Mouse (Mus musculus): ENCODE results near the gene Gm3250.
"Not testable (repeated sequence)": the region's sequence is repeated elsewhere in the genome, so short reads cannot be mapped to it uniquely, and the experiment has no call there.

Gene Gm3250

GRCm38 (mm10) chr10:77751254-77751653 is 31.1 kb downstream of the Gm3250 start, which contains the start of gene Gm9736:
Gm9736 (minus strand) TSS chr10:77751354.
- DNase-seq (ENCODE audit: low spot score in 2 of 2) = not testable (repeated sequence)

GRCm38 (mm10) chr10:77750686-77751085 is 31.7 kb downstream of the Gm3250 start:
- DNase-seq (ENCODE audit: low spot score in 2 of 2) = not testable (repeated sequence)

DNA sequence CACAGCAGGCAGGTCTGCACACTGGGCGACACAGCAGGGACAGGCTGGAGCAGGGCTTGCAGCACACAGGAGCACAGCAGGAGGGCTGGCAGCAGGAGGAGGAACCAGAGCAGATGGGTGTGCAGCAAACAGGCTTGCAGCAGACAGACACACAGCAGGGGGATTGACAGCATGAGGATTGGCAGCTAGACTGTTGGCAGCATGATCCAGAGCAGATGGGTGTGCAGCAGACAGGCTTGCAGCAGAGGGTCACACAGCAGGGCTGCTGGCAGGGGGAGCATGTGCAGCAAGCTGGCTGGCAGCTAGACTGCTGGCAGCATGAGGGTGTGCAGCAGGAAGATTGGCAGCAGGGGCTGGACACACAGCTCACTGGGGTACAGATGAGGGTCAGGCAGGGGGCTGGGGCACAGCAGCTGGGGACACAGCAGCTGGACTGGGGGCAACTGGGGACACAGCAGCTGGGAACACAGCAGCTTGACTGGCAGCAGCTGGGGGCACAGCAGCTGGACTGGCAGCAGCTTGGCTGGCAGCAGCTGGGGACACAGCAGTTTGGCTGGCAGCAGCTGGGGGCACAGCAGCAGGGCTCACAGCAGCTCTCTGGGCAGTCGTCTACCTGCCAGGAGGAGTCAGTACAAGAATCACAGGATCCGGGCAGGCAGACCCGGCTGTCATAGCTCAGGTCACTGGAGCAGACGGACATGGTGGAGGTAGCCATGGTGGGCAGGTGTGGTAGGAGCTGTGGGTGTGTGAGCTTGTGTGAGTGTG is 40.2 kb downstream of the Gm3250 start, which contains the start of gene Gm18596:
Gene Gm18596 (minus strand): TSS at position 715 of the 765 bp plus-strand sequence.
- DNase-seq (ENCODE audit: low spot score in 2 of 2) = not testable (repeated sequence)

DNA sequence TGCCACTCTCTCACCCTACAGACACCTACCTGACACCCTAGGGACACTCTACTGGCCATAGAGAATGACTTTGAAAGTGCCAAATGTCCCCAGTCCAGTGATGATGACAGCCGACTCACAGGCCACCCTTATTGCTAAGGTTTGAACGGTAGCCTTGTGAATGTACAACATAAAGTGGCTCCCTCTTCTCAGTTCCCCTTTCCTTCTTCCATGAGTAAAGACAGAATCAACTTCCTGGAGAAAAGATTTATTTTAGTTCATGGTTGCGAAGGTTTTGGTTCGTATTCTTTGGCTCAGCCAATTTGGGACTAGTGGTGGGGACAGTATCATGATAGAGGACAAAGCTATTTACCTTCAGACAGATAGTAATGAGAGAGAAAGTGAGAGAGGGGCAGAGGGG is 43.4 kb downstream of the Gm3250 start:
- no peak for DNase-seq (ENCODE audit: low spot score in 2 of 2)

GRCm38 (mm10) chr10:77735928-77736327 is 46.4 kb downstream of the Gm3250 start:
- no peak for DNase-seq (ENCODE audit: low spot score in 2 of 2)

Data from spleen, postnatal 36 days (tissue).